Mouse (Mus musculus) embryo, embryonic 10 days (tissue): ENCODE measurements at regions not wholly inside any gene's neighbourhood (a gene's known extent, or its start where the extent isn't known, plus 50 kb on each side); places are given as distances from the start of the nearest gene placed in this dataset.

Experiments used
- DNase-seq: peaks from one replicate; pipeline ENCODE4 v3.0.0-alpha.2; 2015; ENCODE audit warnings: low spot score

DNA sequence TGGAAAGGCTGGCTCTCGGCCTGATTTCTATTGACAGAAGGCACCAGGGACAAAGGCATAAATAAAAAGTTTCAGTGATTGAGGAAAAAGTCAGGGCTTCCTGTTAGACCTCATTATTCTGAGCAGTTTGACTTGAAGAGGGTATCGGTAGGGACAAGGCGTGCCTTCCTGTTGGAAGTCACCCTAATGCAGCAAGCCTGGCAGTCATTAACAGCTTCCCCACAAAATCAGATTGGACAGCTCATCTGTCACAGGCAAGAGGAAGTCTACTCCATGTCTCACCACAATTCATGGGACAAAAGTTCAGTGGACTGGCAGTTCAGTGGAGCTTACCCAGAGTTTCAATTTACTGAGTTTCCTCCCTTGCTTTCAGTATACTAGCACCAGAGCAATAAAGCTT, 715.5 kb downstream of the Fam181b start:
- DNase-seq: peak; percentile 54

GRCm38 (mm10) chr7:93835697-93836096, 756.0 kb downstream of the Fam181b start:
- DNase-seq: no peak

DNA sequence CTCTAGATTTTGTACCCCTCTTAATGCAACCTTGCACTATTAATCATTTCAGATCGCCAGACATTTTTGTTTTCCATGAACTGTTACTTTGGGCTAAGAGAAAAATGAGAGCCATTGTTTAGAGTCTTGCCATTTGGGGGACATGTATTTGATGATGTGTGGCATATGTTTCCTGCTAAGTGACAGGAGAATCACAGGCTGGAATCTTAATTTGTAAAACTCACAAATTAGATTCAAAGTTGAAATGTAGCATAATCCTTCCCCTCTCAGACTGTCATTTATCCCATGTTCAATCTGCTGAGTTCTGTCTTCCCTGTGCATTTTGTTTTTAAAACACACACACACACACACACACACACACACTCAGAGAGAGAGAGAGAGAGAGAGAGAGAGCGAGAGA, 756.5 kb downstream of the Fam181b start:
- DNase-seq: no peak

DNA sequence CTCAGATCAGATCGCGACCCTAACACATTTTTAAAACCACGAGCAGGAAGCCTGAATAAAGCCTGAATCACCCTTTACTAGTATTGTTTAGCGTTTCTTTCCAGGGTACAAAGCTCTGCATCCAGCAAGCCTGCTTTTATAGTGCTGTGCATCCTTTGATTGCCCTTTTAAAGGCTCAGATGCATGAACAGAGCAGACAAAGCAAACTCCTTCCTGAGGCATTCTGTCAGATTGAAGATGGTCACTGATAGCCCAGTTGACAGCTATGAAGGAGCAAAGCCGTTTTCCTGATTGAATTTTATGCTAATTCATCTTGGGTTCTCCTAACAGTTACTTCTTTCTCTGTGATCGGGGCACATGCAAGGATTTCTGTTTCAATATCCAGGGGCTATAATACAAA, 775.4 kb downstream of the Fam181b start:
- DNase-seq: no peak

GRCm38 (mm10) chr7:93893701-93894100, 814.0 kb downstream of the Fam181b start:
- DNase-seq: no peak

- no peak for DNase-seq
Measured at GRCm38 (mm10) chr7:93896921-93897320, 817.3 kb downstream of the Fam181b start.

GRCm38 (mm10) chr7:93902770-93903169, 823.1 kb downstream of the Fam181b start:
- DNase-seq: no peak

- DNase-seq: no peak
Measured at GRCm38 (mm10) chr7:93936925-93937324, 857.3 kb downstream of the Fam181b start.

DNA sequence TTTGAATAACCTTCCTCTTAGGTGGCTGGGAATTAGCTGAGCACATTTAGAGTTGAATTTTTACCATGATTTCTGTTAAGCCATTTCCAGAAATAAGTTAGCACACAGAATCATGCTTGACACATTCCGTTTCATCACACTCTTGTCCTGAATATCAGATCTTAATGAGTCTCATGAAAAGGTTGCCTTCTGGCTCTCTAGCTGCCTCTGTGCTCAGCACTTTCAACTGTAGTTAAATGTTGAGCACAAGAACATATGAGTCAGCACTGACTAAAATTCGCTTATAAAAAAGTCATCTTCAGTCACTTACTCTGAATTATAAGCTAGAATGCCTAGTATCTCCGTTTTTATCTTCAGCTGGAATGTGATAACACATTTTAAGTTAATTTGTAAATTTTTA, 902.4 kb downstream of the Fam181b start:
- DNase-seq: no peak

DNA sequence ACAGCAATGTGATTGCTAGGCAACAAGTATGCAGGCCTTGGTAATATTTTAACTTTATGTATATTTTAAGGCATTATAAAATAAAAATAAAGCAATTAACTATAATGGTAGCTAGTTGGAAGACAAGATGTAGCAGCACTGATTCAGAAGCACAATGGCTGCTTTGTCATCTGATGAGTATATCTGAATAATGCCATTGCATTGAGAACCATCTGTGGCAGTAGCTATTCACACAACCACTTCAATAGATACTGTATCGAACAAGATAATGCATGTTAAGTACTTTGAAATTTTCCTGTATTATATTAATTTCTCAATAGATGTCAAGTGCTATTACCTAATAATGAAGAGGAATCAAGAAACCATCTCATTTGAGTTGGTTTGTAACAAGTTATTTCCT, 923.1 kb downstream of the Fam181b start:
- DNase-seq: no peak

GRCm38 (mm10) chr7:94042466-94043030, 962.9 kb downstream of the Fam181b start:
- peak; percentile 73 for DNase-seq

DNA sequence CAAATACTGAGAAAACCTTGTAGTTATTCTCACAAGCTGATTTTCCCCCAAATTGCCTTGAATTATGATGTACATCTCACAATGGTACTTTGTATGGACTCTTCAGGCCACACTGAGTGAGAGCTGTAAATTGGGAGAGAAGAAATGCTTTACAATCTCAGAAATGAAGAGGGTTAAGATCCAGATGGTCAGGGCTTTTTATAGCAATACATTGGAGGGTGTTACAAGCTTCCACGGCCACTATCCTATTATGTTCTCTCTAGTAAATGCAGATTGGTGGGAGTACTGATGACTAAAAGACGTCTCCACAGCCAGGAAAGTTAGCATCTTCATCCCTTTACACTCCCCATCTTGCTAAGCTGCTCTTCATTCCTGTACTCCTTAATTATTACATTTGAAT, 965.8 kb downstream of the Fam181b start:
- DNase-seq: no peak

DNA sequence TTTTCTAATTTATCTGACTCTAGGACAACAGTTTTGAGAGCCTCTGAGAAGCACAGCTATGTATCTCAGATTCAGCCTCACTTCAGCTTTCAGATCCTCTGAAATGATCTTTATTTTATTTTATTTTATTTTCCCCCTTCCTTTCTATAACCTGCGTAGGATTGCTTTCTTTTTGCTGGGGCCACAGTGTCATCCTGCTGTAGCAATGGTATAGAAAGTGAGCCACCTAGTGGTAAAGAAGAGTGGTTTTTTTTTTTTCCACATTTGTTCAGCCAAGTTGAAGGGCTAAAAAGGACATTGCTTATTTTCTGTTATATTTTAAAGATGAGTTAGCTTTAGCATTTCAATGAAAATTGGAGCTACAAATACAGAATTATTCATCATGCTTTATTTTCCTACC, 966.4 kb downstream of the Fam181b start:
- peak; percentile 46 for DNase-seq

- no peak for DNase-seq
Measured at GRCm38 (mm10) chr7:94061814-94062545, 982.3 kb downstream of the Fam181b start.
